Mouse (Mus musculus) kidney, adult 11 months (tissue): ENCODE results near the gene Glra3.

Experiments used
- DNase-seq: peaks from one replicate; pipeline ENCODE4 v3.0.0; 2022

The Glra3 gene

DNA sequence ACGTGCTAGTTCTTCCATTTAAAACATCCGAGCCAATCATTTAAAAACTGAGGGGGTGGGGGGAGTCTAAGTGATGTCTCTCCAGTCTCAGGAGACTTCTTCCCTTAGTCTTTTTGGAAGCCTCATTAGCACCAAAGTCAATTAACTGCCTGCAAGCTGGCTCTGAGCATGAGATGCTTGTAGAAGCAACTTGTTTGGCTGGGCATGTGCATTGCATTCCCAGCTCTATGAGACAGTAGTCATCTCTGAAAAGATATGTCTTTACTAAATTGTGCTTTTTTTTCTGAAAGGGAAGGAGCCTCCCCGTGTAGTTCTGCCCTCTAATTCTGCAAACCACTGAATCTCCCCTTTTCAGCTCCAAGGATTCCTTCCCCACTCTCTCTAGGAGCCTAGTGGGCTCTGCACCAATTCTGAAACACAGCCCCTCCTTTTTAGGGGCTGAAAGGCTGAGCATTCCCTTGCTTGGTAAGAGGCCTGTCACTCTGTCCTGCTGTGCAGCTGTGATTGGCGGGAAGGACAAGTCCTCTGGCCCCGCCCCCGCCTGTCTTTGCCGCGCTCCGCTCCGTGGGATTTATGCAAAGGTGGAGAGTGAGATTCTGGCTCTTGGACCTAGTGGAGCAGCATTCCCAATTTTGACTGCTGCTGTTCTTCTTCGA is at the start of gene Glra3:
Glra3 (plus strand) TSS at position 591 of the 656 bp plus-strand sequence.
- no peak for DNase-seq

DNA sequence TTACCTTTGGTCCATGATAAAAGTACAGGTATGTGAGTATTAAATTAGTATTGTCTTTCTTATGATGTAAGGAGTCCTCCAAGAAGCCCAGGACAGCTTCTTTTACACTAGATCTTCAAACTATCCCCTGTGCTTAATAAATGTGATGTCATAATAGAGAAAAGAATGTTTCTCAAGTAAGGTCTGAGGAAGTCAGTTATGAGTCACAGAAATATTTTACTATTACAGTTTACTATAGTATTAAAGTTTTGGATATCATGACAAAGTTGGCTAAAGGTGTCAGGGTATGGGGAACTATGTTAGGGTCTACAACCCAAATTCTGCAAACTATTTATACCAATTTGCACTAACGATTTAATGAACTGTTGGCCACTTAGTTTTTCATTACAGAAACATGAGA is 33.4 kb upstream of the Glra3 start, which contains the start of gene Adam29:
Adam29 (minus strand) TSS at position 101 of the 400 bp plus-strand sequence.
- no peak for DNase-seq

DNA sequence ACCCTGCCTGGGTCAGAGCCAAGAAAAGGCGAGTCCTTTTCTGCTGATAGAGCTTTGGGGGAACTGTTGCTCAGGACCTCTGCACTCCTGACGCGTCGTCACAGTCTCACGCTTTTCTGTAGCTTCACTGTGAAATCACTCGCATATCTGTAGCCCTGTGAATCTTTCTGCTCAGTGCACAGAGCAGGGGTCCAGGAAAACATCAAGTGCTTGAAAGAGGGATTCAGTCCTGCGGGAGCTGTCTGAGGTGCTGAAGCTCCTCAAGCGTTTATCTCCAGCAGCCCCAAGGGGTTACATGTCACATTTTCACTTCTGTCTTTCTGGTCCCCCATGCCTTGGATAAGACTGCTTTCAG is 243 bp downstream of the Glra3 start:
- DNase-seq = no peak

DNA sequence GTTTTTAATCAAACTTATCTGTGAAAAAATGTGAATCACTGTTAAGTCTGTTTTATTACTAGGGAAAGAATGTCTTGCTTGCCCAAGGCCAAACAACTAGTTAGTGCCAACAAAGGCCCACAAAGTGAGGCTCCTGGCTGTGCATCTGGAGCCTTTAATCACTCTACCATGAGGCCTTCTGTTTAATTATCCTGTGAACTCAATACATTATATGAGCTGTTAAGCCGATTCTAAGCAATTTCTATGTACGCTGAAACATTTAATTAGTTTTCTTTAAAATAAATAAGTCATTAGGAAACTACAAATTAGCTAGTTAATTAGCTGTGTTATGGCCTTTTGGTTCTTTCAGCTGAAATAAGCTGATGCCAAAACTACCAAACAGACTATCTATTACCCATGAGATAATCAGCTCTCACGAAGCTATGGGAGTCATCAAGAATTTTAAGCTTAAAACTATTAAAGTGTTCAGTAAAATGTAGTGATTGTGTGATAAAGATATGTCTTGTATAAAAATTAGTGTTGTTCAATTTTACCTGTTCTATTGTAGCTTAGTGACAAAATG is 24.6 kb downstream of the Glra3 start:
- DNase-seq = no peak

DNA sequence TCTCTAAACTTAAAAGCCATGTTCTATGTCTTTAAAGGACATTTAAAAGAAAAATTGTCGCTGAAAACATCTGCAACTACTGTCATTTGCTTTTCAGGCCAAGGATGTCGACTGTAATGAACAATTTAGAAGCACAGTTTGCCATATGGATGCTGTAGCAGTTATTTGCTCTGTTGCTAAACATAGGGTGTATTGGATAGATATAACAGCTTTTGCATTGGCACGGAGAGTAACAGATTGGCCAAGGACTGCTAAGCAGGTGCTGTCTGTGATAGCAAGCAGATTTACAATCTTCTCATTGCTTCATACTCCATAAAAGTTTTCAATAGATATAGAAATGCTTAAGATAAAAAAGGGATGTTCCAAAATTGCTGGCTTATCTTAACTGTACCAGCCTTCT is 57.6 kb downstream of the Glra3 start:
- no peak for DNase-seq

DNA sequence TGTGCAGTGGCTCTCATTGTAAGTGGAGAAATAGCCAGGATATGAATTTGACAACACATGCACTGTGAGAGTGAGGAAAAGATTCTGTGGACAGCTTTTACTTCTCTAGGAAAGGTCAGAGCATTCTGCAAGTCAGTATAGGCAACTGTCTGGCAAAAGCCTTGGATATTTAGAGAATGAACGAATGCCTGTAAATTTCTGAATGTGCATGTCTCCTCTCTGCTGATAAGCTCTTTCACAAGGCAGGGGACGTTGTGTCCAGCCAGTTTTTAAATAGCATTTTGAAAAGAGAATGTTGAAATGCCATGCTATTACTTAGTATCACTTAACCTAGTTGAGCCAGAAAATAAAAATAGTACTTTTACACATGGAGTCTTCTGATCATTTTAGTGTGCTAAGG is 114.1 kb downstream of the Glra3 start:
- no peak for DNase-seq

DNA sequence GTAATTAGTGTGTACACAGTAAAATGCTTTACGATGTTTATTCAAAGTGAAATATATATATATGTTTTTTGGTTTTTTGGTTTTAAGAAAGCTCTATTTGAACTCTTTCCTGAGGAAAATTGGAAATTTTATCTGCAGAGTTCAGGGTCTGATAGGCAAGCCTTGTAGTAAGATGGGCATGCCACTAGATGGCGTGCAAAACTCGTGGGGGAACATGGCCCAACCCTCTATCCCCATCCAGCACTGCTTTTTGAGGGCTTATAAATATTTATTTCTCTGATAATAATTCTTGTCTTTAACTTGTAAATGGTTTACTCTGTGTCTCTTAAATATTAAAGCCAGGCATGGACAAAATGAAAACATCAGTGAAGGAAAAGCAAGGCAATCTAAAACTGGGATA is 122.8 kb downstream of the Glra3 start:
- DNase-seq = no peak

DNA sequence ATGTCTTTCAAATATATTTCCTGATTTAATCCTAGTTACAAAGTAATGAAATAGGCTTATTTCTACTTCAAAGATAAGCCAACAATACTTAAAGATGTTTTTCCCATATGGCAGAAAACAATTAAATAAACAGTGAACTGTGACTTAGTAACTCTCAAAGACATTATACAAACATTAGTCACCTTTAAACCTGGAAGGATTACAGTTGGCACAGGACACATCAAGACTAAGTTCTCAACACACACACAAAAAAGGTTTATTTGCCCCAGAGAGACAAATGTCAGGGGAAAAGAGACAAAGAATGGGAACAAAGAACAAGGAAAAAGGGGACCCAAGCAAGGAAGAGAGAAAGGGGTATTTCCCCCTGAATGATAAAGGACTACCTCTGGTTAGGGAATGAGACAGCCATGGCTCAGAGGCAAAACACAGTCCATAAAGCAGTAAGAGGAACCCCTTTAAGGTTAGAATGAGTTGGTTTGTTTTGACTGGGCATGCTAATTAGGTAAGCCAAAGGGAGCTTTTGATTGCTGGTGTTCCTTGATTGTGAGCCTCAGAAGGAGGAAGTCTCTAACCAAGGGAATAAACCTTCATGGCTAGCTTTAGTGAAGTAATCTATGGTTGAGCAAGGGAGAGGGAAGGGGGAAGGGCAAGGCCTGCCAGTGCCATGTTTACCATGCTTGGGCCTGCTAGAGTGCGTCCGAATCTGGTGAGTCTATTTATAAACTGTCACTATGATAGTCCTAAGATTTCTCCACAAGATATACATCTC is 130.4 kb downstream of the Glra3 start:
- no peak for DNase-seq

DNA sequence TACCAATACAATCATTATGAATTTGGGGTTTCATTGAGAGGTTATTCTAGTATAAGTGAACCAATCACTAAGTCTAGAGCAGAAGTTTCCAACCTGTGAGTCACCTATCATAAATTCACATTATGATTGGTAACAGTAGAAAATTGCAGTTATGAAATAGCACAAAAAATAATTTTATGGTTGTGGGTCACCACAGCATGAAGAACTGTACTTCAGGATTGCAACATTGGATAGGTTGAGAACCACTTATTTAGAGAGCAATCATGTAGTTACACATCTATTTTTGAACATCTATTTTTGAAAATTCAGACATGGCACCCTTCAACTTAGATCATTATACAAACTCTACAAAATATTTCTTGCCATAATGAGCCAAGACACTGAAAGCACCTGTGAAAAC is 143.4 kb downstream of the Glra3 start:
- DNase-seq = no peak

DNA sequence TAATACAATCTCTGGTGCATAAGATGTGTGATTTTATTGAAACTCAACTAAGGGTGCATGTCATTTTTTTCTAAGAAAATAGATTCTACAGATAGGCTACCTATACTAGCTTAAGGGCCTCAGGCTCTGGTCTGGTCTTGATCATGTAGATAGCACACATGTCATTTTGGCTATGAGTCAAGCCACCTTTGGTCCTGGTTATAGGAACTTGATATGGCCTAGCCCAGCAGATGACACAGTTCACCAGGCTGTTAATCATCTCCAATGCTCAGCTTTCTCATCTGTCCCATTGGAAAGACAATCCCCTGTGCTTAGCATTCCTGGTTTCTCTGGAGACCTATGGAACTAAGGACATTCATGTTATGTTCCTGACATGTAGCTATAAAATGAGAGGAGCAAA is 154.1 kb downstream of the Glra3 start:
- DNase-seq = peak; percentile 15

DNA sequence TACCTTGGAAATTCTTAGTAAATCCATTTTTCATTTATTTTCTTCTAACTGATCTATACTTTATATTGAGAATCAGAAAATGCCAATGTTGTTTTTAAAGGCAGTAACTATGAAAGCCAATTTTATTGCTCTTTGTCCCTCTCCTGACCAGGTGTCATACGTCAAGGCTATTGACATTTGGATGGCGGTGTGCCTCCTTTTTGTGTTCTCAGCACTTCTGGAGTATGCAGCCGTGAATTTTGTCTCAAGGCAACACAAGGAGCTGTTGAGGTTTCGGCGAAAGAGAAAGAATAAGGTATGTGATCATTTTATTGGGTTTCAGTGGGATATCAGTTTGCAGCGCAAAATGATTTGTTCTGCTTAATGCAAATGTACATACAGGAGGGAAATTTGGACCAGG is 170.0 kb downstream of the Glra3 start:
- no peak for DNase-seq

DNA sequence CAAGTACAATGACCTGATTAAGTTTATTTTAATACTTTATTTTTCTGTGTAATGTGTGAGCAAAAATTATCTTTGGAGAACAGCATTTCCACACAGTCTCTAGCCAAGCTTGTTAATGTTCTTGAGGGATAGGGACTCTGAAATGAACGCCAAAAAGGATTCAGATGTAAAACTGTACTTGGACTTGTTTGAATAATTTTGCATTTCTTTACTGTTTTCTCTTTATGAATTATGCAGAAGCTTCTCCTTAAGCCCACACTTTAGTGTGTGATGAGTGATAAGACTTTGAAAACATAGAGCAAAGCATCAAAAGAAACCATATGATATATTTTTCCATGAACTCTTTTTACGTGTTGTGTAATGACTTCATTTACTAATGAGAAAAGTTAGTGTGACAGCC is 189.1 kb downstream of the Glra3 start:
- no peak for DNase-seq

DNA sequence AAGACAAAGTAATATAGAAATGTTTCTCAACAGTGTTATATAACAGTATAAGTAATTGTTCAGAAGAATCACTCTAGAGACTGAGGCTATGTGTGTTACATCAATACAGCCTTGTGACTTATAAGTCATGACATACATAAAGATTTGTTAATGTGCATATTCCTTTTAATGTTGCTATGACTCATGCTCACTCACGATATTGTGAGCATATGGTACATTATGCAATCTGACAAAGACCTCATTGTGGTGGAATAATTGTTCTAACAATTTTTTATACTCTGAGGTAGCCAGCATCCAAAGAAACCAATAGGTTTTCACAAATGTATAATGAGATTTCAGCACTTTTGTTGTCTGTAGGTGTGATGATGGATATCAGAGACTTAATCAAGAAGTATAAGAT is 210.4 kb downstream of the Glra3 start:
- DNase-seq = no peak

DNA sequence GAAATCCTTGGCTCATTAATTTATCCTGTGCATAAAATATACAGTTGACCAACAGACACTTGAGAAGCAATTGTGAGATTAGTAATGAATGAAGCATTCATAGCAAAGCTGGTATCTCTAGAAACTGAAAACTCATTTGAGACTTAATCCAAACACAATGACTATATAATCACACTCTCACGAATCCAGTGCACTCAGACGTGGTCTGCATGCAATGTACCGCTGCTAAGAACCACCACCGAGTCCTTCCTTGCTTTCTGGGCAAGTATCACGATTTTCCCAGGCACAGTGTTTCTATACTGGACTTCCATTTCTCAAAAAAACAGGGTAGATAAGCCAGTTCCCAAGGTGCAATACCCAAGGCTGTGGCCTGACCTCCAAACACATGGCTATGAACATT is 211.3 kb downstream of the Glra3 start:
- no peak for DNase-seq

DNA sequence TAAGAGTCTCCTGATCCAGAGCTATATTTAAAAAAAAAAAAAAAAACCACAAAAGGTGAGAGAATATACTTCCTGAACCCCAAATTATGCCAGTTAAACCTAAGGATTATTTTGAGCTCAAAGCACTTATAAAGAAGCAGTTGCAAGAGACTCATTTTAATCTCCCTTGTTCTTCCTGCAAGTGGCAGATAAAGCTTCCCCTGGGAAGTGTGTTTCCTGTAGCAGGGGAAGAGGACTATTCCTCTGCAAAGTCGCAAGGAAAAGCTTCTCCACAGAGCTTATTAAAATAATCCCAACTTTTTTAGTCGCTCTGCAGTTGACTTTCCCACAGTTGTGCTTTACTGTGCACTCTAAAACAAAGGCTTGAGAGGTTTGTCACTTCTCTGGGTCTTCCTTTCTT is 218.7 kb downstream of the Glra3 start:
- no peak for DNase-seq
